Mouse (Mus musculus): ENCODE measurements around the gene Prickle3.
"Not testable (repeated sequence)": the region's sequence is repeated elsewhere in the genome, so short reads cannot be mapped to it uniquely, and the experiment has no call there.

DNA sequence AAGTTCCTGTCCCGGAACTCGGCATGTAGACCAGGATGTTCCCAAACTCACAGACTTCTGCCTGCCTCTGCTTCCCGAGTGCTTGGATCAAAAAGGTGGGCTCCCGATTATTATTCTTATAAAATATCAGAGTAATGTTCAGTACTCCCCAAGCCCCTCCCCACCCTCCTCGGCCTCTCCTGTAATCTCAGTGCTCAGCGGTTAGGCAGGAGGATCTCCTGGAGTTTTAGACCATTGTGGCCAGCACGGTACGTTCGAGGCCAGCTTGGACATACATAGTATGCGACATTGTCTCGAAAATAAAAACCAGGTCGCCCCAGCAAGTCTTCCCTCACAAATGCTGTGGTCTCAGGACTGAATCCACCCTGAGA is 56.7 kb downstream of the Prickle3 start:
- not testable (repeated sequence) for TF ChIP-seq CTCF, EP300 (IDR thresholded peaks at IDR 0.05; ENCODE audit: low read depth)

Measured in liver, embryonic 14.5 days (tissue).